Mouse (Mus musculus): ENCODE results near the gene Zfp709.
"Not testable (repeated sequence)": the region's sequence is repeated elsewhere in the genome, so short reads cannot be mapped to it uniquely, and the experiment has no call there.

DNA sequence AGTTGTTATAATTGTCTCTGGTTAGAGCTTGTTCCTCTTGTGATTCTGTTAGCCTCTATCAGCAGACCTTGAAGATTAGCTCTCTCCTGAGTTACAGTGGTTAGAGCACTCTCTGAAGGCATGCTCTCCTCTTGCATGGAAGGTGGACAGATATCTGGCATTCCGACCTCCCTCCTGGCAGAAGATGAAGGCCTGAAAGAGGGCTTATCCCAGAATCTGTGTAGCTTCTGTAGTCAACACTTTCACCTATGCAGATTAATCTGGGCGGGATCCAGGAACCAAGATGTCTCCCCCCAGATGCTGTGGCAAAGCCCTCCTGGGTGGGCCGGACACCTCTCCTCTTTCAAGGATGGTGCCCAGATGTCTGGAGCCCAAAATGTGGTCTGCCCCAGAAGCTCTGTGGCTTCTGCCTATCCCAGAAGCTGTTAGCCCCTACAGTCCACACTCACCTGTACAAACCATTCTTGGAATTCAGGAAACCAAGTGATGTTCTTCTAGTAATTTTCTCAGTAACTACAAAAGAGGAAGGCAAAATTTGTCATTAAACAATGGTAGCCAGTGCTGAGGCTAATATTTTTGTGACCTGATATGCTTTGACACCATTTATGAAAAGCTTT lies 40.5 kb upstream of the Zfp709 start:
- TF ChIP-seq CTCF (IDR thresholded peaks at IDR 0.05; ENCODE audit: low read depth); EP300 (optimal IDR thresholded peaks at IDR 0.05): not testable (repeated sequence)

Measured in stomach, postnatal 0 days (tissue).